Mouse (Mus musculus) gastrocnemius, postnatal 4 days (tissue): ENCODE results near the gene Ankrd40. TPM values are rescaled to one million over a fixed set of nuclear protein-coding genes. Genes with fewer than 3 reads are reported as not detected.

Experiments used
- DNase-seq, 2 experiments: peaks; one replicate each; pipeline ENCODE4 v3.0.0; 2021 to 2022; ENCODE audit warnings: low spot score in 2 of 2, mixed read lengths in 2 of 2
- long read RNA-seq, 2 experiments: library from polyadenylated mRNA; stranded (forward); transcript quantifications; one replicate each; pipeline ENCODE4 v2.0.0; 2021
- total RNA-seq, 2 experiments: library from RNA; stranded (reverse); gene quantifications; 2 replicates each; pipeline ENCODE4 v1.2.3; 2021

The Ankrd40 gene
- 100 to 1,000 TPM; 127 to 137 TPM for total RNA-seq
- long read RNA-seq, experiment 1, transcript Ankrd40-203 (5 exons, 3,487 nt) = major isoform, 177 of 193 reads
- long read RNA-seq, experiment 1, partial matches to known transcripts = 7 of 193 reads
- long read RNA-seq, experiment 1, other reads (novel, unspliced or antisense) = 4 of 193 reads
- long read RNA-seq, experiment 2, transcript Ankrd40-203 (5 exons, 3,487 nt) = major isoform, 116 of 136 reads
- long read RNA-seq, experiment 2, partial matches to known transcripts = 11 of 136 reads
- long read RNA-seq, experiment 2, other reads (novel, unspliced or antisense) = 4 of 136 reads

DNA sequence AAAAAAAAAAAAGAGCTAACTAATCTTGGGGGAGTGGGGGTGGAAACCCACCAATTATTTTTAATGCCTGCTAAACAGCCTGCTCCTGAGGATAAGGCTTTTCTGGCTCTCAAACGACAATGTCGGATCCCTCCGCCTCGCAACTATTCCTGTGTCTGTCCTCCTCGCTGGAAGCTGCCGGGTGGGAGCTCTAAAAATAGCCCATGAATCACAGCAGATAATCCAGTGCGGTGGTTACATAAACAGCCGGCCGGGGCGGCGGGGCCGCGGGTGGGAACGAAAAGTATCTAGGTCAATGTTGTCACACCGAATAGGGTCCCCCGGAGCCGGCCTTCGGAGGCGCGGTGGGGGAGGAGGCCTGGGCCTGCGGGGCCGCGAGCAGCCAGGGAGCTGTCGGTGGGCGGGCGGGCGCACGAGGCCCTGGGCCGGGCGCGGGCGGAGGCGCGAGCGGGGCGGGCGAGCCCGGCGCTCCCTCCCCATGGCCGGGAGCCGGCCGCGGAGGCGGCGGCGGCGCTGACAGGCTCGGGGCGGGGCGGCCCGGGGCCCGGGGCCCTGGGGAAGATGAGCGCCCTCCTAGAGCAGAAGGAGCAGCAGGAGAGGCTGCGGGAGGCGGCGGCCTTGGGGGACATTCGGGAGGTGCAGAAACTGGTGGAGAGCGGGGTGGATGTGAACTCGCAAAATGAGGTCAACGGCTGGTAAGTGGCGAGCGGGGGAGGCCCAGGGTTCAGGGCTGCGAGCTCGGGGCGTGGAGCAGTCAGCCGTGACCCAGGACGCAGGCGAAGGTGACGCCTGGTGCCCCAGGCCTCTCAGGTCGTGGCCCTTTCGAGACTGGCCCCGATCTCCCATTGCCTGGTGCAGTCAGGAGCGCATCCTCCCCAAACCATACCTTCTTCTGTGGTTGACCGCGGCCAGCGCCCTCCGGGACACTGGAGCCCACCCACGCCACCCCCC is at the start of gene Ankrd40:
Gene Ankrd40, plus strand, starts transcription at position 309 of the 951 bp plus-strand sequence.
- peak; percentile 93 for DNase-seq

GRCm38 (mm10) chr11:94281199-94282181 is 46.3 kb upstream of the Ankrd40 start, which contains the start of gene Gm21885:
Gm21885 (plus strand) TSS chr11:94281873.
- DNase-seq = no peak

DNA sequence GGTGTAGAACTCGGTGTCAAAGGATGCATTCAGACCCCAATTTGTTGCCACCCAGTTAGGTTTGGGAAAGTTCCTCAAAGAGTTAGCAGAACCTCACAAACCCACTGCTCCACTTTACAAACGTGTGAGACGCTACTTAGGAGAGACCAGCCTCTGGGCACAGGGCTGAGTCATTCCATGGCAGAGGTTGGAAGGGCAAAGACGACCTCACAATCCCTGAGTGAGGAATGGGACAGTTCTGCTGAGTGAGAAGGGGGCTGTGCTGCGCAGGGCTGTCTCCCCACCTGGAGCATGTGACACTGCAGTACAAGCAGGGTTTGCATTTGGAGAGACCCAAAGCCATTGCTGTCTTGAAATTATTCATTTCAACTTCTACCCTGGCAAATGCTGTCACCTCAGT is 45.5 kb upstream of the Ankrd40 start:
- DNase-seq = no peak

DNA sequence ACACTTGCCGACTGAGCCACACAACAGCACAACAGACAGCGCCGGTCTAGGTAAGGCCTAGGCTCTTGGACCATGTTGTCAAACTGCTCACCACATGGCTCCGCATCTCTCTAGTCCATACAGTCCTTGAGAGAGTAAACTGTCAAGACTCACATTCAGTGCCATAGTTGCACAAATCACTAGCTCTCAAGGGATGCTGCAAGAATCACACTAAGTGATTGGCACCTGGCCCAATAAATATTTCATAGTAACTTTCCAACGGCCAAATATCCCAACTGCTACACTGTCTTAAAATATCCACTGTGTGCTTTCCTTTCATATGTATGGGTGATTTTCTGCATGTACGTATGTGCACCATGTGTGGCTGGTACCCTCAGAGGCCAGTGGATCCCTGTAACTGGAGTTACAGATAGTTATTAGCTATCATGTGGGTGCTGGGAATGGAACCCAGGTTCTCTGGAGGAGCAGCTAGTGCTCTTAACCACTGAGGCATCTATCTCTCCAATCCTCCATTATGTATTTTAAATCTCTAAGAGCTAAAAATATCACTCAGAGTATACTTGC is 44.2 kb upstream of the Ankrd40 start:
- DNase-seq = no peak

DNA sequence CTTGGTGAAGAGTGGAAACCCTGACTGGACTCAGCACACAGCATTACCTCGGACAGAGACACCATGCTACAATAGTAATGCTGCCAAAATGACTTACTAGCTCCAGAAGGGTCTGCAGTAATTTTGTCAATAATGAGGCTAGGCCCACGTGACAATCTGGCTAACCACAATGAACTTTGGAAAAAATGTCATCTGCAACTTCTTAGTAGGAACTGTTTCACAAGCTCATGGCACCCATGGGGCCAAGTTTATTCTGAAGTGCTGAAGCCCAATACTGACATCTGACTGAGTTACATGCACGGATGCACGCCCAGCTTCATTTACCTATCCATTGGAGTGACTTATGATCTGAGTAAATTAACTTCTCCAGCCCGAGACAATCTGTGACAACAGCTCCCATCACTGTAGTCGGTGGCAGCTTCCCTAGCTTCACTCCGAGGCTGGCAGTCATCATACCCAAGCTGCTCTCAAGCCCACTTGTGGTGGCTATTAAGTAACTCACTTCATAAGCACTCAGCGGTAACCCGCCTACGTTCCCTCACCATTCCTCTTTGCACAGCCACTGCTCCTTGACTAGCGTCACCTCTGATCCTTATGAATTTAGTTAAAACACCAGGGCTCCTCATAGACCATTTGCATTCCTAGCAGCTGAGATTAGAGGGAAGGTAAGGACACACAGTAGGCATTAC is 41.8 kb upstream of the Ankrd40 start:
- DNase-seq = no peak

DNA sequence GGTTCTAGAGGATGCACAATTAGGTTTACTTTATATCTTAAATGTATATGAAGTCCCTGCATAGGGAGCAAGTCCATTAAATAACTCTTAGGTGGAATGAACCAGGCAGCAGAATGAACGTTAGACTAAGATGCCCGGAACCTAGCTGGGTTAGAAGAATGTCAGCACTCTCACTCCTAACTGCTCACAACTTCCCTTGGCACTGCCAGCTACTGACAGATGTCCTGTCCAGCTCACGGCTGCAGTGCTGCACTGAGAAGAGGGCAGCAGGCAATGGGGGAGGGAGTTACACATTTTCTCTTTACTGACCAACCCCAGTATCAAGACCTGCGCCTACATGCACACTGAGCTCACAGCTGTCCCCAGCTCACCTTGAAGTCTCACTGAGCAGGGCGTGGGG is 40.7 kb upstream of the Ankrd40 start:
- no peak for DNase-seq

DNA sequence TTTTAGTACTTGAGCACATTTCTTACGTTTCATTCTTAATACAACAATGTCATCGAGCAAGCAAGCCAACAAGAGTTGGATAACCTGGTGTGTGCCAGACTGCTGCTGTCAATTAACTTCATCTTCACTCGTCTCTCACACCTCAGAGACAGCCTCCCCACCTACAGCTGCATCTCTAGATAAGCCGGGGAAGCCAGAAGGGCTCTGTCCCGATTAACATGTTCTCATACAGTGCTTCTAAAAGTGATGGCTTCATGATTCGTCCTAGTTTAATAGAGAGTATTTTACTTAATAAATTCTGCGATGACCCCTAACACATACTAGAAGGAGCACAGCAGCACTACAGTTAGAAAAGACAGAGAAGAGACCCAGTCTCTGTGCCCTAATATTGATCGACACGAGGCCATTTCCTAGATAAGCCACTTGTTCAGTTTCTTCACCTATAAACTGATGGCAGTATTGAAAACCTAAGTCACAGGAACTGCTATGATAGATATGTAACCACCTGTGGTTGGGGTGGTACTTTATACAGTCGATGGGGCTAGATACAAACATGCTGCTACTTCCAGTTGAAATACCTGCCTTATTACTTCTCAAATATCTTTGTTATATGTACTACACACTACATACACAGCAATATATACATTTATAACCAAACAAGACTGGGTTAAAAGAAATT is 37.6 kb upstream of the Ankrd40 start:
- DNase-seq = no peak

GRCm38 (mm10) chr11:94294996-94295845 is 32.6 kb upstream of the Ankrd40 start:
- DNase-seq = no peak

- DNase-seq = no peak
These were observed 15.1 kb upstream of the Ankrd40 start for GRCm38 (mm10) chr11:94312733-94313132.

DNA sequence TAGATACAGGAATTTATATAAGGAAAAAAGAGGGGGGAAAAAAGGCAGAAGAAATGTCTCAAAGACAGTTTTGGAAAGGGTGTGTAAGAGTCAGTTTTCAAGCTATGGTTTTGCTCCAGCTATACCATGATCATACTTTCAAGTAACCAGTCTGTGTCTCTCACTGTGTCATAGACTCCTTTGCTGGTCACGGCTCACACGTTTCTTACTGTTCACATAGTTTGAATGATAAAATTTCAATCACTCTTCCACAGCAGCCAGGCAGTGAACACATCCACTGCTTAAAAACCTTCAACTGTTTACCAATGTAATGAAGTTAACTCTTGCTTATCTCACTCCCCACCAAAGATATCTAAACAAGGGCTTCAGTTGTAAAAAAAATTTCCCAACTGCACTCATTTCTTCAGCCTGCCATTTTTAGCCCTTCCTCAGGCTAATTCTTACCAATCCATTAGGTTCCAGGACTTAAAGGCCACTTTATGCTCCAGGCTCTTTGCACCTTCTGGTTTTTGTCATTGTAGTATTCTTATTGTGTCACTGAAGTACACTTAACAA is 13.6 kb upstream of the Ankrd40 start:
- DNase-seq = no peak

DNA sequence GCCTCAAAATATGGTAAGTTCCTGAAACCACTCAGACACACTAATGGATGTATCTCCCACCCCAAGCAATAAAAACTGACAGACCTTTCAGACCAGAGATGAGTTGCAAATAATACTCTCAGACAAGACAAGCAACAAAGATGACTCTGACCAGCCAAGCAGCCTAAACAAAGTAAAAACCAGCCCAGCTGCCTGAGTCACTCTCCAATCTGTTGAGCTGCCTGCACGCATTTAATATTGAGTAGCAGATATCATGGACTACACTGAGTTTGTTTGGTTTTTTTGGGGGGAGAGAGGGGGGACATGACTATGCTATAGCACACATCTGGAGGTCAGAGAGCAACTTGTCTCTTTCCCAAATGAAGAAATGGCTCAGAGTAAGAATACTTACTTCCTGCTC is 12.5 kb upstream of the Ankrd40 start:
- DNase-seq = no peak

DNA sequence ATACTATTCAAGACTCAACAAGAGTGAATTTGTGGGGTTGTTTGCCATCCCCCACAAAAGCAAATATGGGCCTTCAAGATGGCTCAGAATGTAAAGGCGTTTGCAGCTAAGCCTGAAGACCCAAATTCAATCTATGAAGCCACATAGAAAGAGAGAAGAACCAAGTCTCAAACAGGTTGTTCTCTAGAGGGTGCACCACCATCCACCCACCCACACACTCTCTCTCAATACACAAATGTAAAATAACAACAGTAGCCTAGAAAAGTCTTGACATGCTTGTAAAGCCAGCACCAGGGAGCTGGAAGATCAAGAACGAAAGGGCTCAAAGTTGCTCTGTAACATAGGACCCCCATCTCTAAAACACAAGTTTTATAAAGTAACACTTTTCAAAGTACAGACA is 11.3 kb upstream of the Ankrd40 start:
- DNase-seq = no peak

- DNase-seq = no peak
These were observed 10.8 kb upstream of the Ankrd40 start for GRCm38 (mm10) chr11:94317014-94317413.

- no peak for DNase-seq
These were observed 10.3 kb upstream of the Ankrd40 start for GRCm38 (mm10) chr11:94317515-94317914.

- DNase-seq = no peak
These were observed 9.7 kb upstream of the Ankrd40 start for GRCm38 (mm10) chr11:94318056-94318455.

GRCm38 (mm10) chr11:94320969-94321930 is 6.6 kb upstream of the Ankrd40 start:
- no peak for DNase-seq

GRCm38 (mm10) chr11:94321931-94322400 is 5.8 kb upstream of the Ankrd40 start, which contains the start of gene Luc7l3:
Luc7l3 (minus strand) TSS chr11:94321988.
- DNase-seq = peak; percentile 94 to 95
